Mouse (Mus musculus) embryo, embryonic 10 days (tissue): ENCODE data around the gene Gm17018.

Experiments used
- DNase-seq: peaks from one replicate; pipeline ENCODE4 v3.0.0-alpha.2; 2015; ENCODE audit warnings: low spot score

Gm17018 gene

DNA sequence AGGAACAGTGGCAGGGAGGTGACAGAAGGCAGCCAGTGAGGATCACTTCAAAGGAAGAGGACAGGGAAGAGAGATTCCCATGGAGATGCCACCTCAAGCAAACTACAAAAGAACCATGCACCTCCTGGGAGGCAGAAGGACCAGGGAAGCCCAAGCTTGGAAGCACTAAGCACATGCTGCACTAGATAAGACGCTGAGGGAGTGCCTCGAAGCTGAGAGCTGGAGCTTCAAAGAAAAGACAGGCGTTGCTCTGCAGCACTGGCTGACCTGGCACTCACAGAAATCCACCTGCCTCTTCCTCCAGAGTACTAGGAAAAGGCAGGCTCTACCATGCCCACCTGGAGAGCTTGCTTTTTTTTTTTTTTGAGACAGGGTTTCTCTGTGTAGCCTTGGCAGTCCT is 66.6 kb downstream of the Gm17018 start:
- no peak for DNase-seq

DNA sequence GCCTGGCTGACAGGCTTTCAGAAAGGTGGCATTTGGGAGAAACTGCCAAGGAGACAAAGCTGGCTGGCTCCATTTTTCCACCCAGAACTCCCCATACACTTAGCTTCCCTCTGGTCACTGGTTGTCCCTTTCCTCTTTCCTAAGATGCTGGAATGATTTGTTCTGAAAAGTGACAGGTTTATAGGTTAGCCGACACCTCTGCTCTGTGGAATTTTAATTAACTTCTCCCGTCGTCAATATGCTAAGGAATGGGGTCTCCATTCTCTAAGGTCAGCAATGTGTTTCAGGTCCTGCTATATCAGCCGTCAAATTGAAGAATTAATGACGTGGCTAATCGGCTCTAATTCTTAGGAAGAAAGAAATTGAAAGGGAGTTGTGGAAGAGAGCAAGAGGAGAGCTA is 68.2 kb downstream of the Gm17018 start:
- no peak for DNase-seq

DNA sequence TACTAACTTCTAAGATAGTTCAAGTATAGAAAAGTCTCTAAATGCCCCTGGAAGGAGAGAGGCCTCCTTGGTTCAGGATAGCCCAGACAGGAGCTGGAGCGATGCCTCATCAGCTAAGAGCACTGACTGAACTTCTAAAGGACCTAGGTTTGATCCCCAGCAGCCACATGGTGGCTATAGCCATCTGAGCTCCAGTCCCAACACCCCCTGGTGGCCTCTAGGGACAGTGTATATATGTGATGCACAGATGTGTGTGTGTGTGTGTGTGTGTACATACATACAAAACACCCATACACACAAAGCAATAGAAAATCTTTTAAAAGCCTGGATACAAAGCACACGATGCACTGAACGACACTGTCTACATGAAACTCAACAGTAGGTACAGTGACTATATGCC is 68.8 kb downstream of the Gm17018 start:
- no peak for DNase-seq
